Mouse (Mus musculus): ENCODE results near the gene Cog5.

Cog5 gene

DNA sequence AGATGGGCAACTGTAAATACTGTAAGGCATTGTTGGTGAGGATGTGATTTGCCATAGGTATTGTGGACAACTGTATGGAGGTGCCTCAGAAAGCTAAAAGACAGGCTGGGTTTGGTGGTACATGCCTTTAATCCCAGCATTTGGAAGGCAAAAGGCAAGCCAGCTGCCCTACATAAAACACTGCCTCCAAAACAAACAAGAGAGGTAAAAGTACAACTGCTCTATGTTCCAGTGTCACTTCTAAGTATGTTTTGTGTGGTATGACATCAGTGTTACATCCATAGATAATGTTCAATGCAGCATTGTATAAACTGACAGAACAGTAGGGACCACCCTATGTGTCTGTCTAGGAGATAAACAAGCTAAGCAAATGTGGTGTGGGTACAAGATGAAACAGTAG lies 237.4 kb downstream of the Cog5 start:
- in situ Hi-C loops (cut with MboI, MseI) = no loop called here

DNA sequence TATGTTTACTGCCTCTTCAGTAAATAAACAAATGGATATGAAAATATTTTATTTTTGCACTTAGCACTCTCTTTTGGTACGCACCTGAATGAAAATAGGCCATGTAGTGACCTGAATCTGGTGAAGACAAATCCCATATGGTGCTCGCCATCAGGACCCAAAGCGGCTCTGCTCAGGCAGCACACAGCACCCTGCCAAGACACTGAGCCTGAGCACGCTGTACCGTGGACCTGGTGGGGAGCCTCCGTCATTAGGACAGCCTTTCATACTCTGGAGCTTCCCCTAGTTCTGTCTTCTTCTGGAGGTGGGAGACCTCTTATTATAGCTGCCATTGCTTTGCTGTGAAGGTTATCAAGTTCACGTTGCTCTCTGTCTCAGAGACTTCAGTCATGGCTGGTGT lies 238.1 kb downstream of the Cog5 start:
- in situ Hi-C loops (cut with MboI, MseI) = no loop called here

DNA sequence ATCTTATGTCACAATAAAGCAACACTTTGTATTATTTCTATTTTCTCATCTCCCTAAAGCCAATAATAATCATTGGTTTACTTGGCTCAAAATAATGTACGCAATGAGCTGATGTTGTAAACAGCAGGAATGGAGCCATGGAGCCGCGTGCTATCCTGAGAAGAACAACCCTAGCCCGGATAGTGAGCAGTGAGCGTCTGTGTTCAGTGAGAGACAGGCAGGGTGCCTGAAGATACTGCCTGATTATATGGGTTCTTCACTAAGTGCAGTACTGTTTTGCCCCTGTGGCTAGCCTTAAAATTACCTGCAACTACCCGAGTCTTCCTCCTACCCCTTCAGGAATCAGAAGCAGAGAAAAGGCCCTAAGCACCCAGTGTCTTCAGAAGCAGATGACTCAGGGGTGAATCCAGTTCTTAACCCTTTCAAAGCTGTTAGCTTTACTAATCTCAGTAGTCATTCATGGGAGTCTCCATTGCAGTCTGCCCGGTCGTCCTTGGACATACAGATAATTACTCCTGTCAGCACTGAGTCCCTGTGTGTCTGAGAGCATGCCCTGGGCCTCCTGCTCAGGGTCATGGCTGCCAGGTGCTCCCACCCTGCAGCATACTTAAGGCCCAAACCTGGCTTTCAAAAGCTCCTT lies 240.5 kb downstream of the Cog5 start:
- in situ Hi-C loops (cut with MboI, MseI) = no loop called here

DNA sequence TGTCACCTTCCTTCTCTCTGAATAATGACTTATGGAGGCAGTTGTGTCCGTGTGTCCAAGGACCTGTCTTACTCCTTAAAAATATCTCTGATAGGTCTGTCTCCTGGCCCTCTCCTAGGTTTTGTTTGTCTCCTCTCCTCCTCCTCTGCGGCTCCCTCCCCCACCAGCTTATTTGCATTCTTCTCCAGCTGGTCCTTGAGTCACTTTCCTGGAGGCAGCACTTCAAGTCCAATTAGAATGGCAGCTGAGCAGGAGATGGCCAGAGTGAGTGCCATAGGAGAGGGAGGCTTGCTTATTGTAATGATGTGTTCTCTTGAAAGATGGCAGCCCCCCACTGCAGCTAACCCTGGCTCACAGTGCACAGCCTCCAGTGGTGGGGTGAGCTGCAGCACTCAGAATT lies 241.2 kb downstream of the Cog5 start:
- in situ Hi-C loops (cut with MboI, MseI) = no loop called here

DNA sequence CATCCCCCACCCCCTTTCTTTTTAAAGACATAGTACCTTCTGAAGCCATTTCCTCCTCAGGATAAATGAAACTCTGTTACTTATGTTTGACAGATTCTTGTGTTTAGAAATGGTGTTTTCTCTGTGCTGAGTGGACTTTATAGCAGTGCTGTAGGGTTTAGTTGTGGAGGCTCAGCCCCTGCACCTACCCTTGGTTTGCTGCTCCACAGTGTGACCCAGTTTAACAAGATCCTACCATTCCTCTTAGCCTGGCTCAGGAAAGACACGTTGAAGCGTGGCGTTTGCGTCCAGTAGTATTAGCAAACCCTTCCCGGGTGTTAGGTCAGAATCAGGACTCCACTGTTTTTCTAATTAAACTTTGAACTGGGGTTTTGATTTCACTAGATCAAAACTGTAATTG lies 241.6 kb downstream of the Cog5 start:
- in situ Hi-C loops (cut with MboI, MseI) = no loop called here

DNA sequence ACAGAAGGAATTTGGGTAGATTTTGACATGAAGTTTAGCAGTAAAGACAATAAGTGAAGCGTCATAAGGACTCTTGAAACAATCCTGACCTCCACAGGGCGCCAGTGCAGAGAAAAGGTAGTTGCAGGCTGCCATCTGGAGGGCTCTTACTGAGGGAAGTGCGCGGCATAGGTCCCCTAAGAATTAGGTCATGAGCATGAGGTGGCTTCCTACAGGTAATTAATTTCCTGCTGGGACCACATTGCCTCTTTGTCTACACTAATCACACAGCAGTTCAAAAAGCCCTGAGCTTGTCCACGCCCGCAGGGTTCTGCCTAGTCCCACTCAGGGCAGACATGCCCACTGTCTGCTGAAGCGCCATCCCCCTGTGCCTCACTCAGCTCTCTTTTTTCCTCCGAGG lies 242.3 kb downstream of the Cog5 start:
- in situ Hi-C loops (cut with MboI, MseI) = no loop called here

DNA sequence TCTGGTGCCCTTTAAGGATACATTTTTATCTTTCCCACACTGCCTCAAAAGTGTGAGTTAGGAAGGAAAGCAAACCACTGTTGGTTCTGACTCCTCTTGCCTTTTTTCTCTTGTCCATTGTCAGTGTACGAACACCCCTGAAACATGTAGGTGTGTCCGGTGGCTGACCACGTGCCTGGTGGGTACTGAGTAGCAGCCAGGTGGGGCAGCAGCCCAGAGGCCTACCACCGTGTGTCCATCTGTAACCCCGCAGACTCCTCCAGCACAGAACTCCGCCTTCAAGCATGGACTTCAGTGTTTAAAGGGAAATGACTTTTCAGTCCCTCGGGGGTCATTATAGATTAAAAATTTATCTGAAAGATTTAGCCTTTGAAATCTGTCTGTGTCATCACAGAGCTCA lies 242.8 kb downstream of the Cog5 start:
- in situ Hi-C loops (cut with MboI, MseI) = no loop called here

DNA sequence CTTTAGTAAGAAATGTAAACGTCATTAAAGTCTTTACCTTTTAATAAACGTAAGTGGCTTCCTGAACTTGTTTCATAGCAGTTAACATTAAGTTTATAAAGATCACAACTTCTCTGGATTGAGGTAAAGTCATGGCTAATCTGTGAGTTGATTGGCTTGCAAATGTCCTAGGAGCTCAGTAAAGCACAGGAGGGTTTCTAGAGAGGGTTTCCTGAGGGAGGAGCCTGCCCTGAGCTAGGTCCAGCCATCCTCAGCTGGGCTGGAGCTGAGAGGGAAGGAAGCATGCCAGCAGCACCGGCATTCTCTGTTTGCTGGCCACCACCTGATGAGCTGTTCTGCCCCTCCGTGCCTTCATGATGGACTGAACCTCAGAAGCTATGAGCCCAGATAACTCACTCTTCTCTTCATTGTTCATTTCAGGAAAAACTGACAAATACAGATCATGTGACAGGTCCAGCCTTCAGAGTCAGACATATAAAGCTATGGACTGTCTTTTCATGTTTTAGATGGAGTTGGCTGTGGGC lies 245.8 kb downstream of the Cog5 start:
- in situ Hi-C loops (cut with MboI, MseI) = no loop called here

DNA sequence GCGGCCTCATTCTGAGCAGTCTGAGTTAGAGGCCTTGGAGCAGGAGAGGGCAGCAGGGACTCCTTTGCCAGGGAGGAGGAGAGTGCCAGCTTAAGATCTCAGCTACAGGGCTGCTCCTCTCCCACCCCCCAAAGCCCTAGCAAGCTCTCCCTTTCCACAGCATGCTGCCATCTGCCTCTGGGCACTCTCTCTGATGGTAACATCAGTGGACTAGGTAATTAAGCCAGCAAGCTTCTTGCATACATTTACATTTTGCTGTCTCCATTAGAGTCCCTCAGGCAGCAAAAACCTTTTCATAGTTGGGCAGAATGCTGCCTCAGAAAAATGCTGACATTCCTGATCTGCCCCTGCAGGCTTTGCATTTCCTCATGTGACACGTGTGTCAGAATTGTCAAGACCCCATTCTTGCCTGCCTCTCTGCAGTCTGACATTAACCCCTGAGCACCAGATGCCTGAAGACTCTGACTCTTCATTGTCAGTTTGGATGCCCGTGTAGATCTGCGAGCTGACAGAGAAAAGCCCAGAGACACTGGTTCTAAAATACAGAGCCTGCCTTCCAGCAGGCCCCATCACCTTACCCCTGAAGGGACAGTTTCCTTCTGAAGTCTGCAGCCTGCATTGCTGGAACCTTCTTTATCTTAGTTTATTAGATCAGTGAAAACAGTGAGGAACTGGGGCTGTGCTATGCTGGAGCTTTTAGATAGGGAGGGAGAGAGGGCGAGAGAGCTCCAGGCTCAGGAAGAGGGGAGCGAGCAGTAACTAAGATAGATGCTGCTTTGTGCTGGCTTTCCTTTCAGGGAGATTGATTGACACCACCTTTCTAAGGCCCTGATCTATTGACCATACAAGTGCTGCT lies 251.3 kb downstream of the Cog5 start:
- in situ Hi-C loops (cut with MboI, MseI) = no loop called here

DNA sequence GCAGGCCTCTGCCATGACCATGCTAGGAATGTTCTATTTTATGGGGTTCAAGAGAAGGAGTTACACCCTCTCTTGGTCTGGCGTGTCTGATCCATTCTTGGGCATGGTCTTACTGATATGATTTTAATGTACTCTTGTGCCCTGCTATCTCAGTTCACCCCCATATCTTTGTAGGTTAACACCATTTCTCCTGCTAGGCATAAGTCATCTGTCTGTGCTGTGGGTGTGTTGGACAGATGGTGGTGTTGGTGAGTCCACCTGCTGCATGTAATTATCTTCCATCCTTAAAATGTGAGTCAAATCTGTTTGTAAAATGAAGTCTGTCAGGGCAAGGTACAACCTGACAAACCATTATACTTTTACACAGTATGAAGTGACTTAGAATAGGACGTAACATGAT lies 252.8 kb downstream of the Cog5 start:
- in situ Hi-C loops (cut with MboI, MseI) = no loop called here

DNA sequence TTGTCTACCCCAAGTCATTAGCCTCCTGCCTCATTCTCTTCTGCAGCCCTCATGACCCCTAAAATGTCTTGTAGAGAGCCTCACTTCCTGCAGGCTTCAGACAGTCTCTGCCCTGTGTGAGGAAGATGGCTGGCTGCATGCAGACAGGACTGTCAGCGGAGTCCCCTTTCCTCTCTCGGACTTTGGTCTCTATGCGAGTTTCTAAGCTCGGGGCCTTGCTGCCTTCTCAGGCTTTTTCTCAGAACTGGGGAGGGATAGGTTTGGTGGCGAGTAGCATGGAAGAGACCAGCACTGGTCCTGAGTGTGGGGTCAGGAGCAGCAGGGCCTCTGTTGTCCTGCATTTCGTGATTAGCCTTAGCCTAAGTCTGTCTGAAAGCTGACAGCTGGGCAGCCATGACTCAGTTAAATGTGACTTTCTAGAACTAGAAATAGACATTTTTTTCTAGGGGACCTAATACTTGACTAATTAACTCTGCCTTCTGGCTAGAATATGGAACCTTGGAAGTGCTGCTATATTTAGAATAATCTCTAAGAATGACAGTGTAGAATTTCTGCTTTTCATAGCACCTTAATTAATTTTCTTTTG lies 258.4 kb downstream of the Cog5 start:
- in situ Hi-C loops (cut with MboI, MseI) = no loop called here

DNA sequence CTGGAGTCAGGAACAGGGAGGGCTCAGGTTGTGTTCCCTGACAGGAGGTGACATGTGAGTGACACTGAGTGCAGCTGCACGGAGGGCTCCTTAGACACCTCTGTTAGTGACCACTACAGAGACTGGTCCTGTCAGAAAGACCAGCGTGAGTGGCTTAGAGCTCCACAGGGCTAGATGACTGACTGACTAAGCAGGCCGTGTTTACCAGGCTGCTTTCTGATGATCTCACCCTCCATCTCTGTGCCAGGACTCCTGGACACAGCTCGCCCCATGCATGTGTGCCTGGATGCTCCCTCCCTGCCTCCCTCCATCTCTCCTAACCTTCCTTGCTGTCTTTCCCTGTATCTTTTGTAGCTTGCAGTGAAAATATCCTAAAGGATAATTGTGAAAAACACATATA lies 258.9 kb downstream of the Cog5 start:
- in situ Hi-C loops (cut with MboI, MseI) = no loop called here

DNA sequence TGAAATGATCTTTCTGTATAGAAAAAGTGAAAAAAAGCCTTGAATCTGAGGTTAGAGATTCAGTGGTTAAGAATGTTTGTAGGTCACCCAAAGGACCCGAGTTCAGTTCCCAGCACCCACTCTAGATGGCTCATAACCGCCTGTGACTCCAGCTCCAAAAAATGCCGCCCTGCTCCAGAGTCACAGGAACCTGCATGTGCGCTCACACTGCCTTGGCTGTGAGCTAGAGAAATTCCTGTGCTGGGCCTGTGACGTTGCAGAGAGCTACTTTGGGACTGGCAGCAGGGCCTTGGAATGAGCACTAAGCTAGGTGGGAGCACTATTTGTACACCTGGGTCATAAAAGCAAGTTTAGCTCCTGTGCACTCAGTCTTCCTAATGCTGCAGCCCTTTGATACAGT lies 262.0 kb downstream of the Cog5 start:
- in situ Hi-C loops (cut with MboI, MseI) = no loop called here

DNA sequence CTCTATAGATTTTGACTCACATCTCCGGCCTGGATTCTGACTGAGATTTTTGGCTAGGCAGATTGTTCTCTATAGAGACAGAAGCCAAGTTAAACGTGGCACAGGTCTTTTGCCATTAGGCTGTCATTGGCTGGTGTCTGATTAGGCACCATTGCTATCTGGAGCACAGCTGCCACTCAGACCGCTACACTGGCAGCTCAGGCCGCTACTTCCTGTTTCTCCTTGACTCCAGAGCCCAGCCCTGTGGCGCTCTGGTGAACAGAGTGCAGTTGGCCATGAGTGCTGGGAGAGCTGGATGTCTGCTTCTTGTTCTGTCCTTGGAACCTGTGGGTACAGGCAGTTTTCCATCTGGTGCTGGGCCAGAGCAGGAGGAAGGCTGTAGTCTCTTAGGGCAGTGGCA lies 262.6 kb downstream of the Cog5 start:
- in situ Hi-C loops (cut with MboI, MseI) = no loop called here

DNA sequence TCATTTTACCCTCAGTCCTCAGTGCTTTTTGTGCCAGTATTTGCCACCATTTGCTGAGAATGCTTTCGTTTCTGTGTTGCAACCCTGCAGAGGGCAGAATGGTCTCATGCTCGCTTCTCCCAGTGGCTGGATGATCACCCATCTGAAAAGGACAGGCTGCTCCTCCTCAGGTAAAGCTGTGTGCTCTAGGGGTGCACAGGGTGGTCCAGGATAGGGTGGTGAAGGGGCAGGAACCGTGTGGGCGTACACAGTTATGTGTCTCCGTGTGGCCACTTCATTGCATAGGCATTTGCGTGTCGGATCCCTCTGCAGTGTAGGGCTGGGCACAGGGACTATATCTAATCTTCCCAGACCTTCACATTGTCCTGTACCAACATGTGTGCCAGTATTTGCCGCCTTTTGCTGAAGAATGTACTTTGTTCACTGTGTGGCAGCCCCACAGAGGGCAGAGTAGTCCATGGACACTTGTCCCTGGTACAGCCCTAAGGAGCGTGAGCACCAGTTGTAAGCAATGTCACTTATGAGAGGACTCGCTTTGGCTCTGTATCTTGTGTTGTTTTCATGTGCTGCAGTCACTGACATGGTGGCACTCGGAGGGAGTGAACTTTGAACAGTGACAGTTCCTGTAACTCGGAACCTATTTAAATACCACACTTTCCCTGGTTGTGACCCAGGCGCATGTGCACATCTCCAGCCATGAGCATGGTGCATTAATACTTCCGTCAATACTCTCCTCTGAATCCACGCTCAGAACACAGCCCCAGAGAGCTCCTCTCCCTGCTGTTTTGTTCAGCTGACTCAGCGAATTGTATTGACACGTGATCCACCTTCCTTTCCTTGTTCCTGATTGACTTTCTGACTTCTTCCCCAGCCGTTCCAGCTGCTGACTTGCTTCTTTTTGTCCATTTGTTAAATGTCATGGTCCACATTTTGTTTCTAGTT lies 266.1 kb downstream of the Cog5 start:
- in situ Hi-C loops (cut with MboI, MseI) = no loop called here

DNA sequence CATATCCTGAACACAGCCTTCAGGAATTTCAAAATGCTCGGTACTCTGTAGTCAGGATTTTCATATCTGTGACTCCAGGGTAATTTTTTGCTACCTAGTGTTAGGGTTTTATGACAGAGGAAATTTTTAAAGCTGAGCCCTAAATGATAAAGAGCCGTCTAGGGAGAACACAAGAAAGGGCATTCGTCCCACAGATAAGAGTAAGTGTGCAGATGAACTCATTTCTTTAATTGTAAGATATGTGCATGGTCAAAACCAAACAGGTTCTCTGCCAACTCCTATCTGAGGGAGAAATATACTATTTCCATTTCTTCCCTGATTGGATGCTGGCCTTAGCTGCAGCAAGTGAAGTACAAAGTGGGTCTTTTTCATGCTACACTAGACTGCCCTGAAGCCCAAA lies 269.5 kb downstream of the Cog5 start:
- in situ Hi-C loops (cut with MboI, MseI) = no loop called here

DNA sequence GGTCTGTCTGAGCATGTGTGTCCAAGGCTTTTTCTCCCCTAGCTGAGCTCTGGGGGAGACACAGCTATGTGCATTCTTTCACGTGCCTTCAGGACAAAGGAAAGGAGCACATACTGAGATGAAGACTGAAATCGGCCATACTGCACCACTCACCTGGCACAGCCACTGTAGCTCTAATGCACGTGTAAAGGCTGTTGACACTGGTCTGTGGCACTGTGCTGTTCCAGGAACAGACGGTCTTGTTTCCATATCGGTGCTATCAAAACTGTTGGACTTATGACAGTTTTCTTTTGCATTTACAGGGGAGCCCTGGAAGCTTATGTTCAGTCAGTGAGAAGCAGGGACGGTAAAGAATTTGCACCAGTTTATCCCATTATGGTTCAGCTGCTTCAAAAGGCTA lies 270.7 kb downstream of the Cog5 start:
- in situ Hi-C loops (cut with MboI, MseI) = no loop called here

DNA sequence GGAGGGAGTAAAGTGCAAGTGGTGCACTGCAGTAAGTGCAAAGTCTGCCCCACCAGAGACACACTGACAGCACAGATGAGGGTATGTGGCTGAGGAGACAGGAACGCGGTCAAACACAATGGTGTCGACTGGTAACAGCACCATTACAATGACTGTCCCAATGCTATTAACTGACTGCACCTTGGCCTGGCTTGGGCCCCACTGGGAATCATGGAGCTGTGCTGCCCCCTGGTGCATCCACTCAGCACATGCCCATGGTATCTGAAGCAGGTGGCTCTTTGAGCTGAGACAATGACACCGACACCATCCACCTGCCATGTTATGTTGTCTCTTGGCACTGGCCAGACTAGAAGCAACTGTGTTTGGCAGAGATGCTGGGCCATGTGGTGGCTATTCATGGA lies 272.0 kb downstream of the Cog5 start:
- in situ Hi-C loops (cut with MboI, MseI) = no loop called here

DNA sequence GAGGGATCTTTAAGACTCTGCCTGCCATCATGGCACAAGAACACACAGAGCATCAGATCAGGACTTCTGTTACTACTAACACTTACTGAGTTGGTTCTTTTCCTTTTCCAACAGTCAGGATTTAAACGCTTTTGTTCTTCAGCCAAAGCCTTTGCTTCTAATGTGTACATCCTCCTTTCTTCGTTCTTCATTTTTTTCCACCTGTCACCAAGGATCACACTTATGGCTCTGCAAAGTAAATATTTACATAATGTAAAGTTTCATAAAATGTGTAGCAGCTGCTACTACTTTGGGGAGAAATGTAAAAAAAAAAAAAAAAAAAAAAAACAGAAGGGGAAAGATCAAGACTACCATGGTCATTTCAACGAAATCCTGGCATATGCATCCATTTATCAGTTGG lies 273.8 kb downstream of the Cog5 start:
- in situ Hi-C loops (cut with MboI, MseI) = no loop called here

DNA sequence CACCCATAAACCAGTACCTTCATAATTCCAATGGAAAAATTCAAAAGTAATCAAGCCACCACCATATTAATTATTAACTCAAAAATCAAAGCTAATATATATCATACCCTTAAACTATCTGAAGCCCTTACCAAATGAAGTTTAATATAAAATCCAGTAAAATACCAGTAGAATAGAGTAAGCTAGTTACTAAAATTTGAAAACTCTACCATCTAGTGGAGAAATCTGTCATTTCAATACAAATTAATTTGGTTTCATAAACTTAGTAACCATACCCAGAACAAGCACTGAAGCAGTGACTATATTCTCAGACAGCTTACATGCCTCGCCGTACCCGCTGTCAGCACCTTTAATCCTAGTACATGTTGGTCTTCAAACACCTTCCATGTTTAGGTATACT lies 277.1 kb downstream of the Cog5 start:
- in situ Hi-C loops (cut with MboI, MseI) = loop anchor here (5.0 kb wide), 1 partner anchor 425 kb away; no protein-coding TSS in a partner anchor

DNA sequence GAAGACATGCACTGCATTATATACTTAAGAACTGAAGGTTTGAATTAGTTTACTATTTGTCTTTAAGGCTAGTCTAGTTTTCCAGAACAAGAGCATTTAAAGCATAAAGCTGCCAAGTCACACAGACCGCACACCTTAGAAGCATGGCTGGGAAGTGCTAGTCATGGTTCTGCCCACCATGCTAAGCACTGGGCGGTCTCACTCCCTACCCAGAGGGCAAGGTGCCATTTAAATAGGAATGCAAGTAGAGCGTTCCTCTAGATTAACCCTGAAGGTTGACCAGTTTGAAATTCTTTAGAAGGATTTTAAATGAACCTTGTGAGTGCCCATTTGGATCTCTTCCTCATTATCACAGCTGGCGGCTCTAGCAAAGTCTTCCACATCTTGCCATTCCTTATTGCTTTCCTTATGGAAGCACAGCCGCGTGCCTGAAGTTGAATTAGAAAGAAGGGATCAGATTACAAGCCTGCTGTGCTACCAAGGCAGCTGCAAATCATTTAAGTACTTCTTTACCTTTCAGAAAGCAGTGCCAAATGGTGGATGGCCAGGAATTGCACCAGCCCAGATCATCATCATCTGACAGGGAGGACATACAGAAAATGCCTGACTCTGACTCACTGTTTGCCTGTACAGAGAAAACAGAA lies 282.1 kb downstream of the Cog5 start:
- in situ Hi-C loops (cut with MboI, MseI) = no loop called here
